8 mouse cellular contexts compared by ENCODE assay signal in the genomic region with DNA sequence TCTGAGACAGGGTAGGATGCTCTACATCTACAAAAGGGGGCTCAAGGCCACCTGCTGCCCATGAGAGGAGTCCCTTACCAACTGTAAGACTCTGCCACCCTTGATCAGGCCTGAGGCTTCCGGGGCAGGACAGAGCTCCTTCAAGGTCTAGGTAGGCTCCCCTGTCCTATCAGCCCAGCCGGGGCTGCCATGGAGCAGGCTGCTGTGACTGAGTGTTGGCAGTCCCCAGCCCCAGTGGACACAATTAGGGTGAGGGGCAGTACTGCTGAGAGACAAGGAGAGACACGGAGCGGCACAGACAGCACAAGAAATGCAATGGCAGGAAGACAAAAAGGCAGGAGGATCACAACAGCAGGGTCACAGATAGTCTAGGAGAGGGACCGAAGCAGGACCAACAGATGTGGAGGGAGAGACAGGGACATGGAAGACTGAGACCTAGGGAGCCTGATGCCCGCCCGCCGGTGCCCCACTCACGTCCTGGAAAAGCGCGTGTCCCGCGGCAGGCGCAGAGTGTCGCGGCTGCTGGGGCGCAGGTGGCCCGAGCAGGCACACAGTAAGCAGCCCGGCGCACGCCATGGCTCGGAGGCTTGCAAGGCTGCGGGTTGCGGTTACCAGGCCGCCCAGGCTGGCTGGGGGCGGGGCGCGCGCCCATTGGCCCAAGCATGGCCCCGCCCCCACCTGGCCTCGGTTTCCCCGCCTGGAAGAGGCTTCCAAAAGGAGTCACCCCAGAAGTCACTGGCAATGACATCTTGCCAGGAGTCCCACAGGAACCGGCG. TPM values are rescaled to one million over a fixed set of nuclear protein-coding genes. Genes with fewer than 3 reads are reported as not detected.
A peak's percentile ranks its signal among the peaks of the same experiment; 100 is the strongest.
DNase-seq lines count a peak whose midpoint lies in the region; ATAC-seq and TF ChIP-seq lines count a peak whose summit lies in the region.

A gene (minus strand): TSS at position 627 of the 776 bp plus-strand sequence.

- peak within 1 kb of the TSS; percentile 52 for H3K9ac ChIP-seq in forebrain, postnatal 0 days
- H3K9ac ChIP-seq in intestine, postnatal 0 days (ENCODE audit: low read depth, low read length), result no peak within 1 kb of the TSS
- H3K9ac ChIP-seq in liver, embryonic 15.5 days, result peak within 1 kb of the TSS; percentile 48

- no peaks in the 10 kb centered on the region for H3K36me3 ChIP-seq in forebrain, postnatal 0 days (ENCODE audit: insufficient read depth)
- H3K36me3 ChIP-seq in intestine, postnatal 0 days (ENCODE audit: control insufficient read depth, insufficient read depth), result peaks cover 7% of the 10 kb centered on the region; the same call in 1 of the 2 replicates
- peaks cover 30% of the 10 kb centered on the region for H3K36me3 ChIP-seq in liver, embryonic 15.5 days (replicated peaks)

- no peak for TF ChIP-seq CTCF in cerebellum, adult 2 months (IDR thresholded peaks at IDR 0.05; ENCODE audit: borderline replicate concordance, insufficient read depth, low read depth, low read length)
- TF ChIP-seq CTCF in forebrain, postnatal 0 days (IDR thresholded peaks at IDR 0.05; ENCODE audit: low read depth), result no peak
- no peak for TF ChIP-seq CTCF in intestine, postnatal 0 days (IDR thresholded peaks at IDR 0.05; ENCODE audit: low read depth)

- no peaks in the 10 kb centered on the region for H3K27me3 ChIP-seq in cerebellum, adult 2 months (ENCODE audit: control insufficient read depth, insufficient read depth, low read length)
- H3K27me3 ChIP-seq in forebrain, postnatal 0 days (ENCODE audit: insufficient read depth, low read length), result no peaks in the 10 kb centered on the region
- no peaks in the 10 kb centered on the region for H3K27me3 ChIP-seq in intestine, postnatal 0 days (replicated peaks; ENCODE audit: control insufficient read depth, insufficient read depth, low read length)
- no peaks in the 10 kb centered on the region for H3K27me3 ChIP-seq in liver, embryonic 15.5 days

- H3K4me3 ChIP-seq in cerebellum, adult 2 months (replicated peaks; ENCODE audit: insufficient read depth, low read depth, low read length), result peak within 1 kb of the TSS; percentile 75
- peak within 1 kb of the TSS; percentile 43 for H3K4me3 ChIP-seq in forebrain, postnatal 0 days (ENCODE audit: low read depth, low read length)
- H3K4me3 ChIP-seq in intestine, postnatal 0 days (ENCODE audit: low read depth, low read length), result peak within 1 kb of the TSS; percentile 17
- H3K4me3 ChIP-seq in liver, embryonic 15.5 days (replicated peaks), result peak within 1 kb of the TSS; percentile 41

- H3K4me1 ChIP-seq in cerebellum, adult 2 months (ENCODE audit: control insufficient read depth, insufficient read depth, low read length), result peaks cover 34% of the 10 kb centered on the region
- H3K4me1 ChIP-seq in forebrain, postnatal 0 days (ENCODE audit: insufficient read depth), result peaks cover 13% of the 10 kb centered on the region
- H3K4me1 ChIP-seq in intestine, postnatal 0 days (replicated peaks; ENCODE audit: control insufficient read depth, insufficient read depth, low read length), result peaks cover 7% of the 10 kb centered on the region
- peaks cover 23% of the 10 kb centered on the region for H3K4me1 ChIP-seq in liver, embryonic 15.5 days (replicated peaks)

- H3K4me2 ChIP-seq in forebrain, postnatal 0 days (ENCODE audit: low read depth), result peak within 1 kb of the TSS; percentile 73
- peak within 1 kb of the TSS; percentile 61 for H3K4me2 ChIP-seq in intestine, postnatal 0 days (replicated peaks; ENCODE audit: low read depth)
- peak within 1 kb of the TSS; percentile 75 for H3K4me2 ChIP-seq in liver, embryonic 15.5 days

- DNase-seq in layer of hippocampus, adult 11-12 months (ENCODE audit: low spot score), result peak; percentile 54
- DNase-seq in layer of hippocampus, adult 9-11 months, result no peak
- DNase-seq in cerebellum, adult 2 months, result peak; percentile 76 to 79
- DNase-seq in forebrain, postnatal 0 days, result peak; percentile 51
- DNase-seq in right cerebral cortex, adult 18-20 months, result peak; percentile 73
- no peak for DNase-seq in urinary bladder, postnatal 36 days (ENCODE audit: low spot score in 2 of 2)

- peak; percentile 77 for ATAC-seq in forebrain, postnatal 0 days
- ATAC-seq in intestine, postnatal 0 days, result no peak
- ATAC-seq in liver, embryonic 15.5 days (ENCODE audit: insufficient read depth), result peak; percentile 60

- H3K27ac ChIP-seq in cerebellum, adult 2 months (ENCODE audit: insufficient read depth, low read length), result peak within 1 kb of the TSS; percentile 29
- H3K27ac ChIP-seq in forebrain, postnatal 0 days (ENCODE audit: low read depth, low read length), result no peak within 1 kb of the TSS; the same call in 1 of the 2 replicates
- H3K27ac ChIP-seq in intestine, postnatal 0 days (ENCODE audit: low read depth, low read length), result no peak within 1 kb of the TSS
- 0 out of 2 replicates have a peak within 1 kb of the TSS, but pooled peaks have one; percentile 16 for H3K27ac ChIP-seq in liver, embryonic 15.5 days (replicated peaks)

- WGBS in cerebellum, adult 2 months, result 4% methylated on average over 34 of the region's 34 CpGs
- 5% methylated on average over 34 of the region's 34 CpGs for WGBS in forebrain, postnatal 0 days
- WGBS in intestine, postnatal 0 days, result 8% methylated on average over 33 of the region's 34 CpGs
- WGBS in liver, embryonic 15.5 days (ENCODE audit: insufficient replicate concordance), result 3% methylated on average over 34 of the region's 34 CpGs

- no peaks in the 10 kb centered on the region for H3K9me3 ChIP-seq in forebrain, postnatal 0 days (ENCODE audit: low read length)
- H3K9me3 ChIP-seq in intestine, postnatal 0 days (ENCODE audit: control insufficient read depth), result no peaks in the 10 kb centered on the region
- no peaks in the 10 kb centered on the region for H3K9me3 ChIP-seq in liver, embryonic 15.5 days (replicated peaks)

- peak; percentile 59 for TF ChIP-seq POLR2A in cerebellum, adult 2 months (IDR thresholded peaks at IDR 0.05; ENCODE audit: borderline replicate concordance, insufficient read depth, low read length)

RNA-seq across cellular contexts. Expression of the gene that starts here (rescaled TPM):
- 64.1 and 77.2 TPM in 2 replicates for polyA plus RNA-seq in cerebellum, adult 2 months (2012; rRNA removed)
- total RNA-seq in forebrain, postnatal 0 days (2014; rRNA removed), result 14.5 and 16.3 TPM in 2 replicates
- polyA plus RNA-seq in forebrain, postnatal 0 days (2015; fragmentation: Nextera tagmentation; extraction: Ambion mirVana), result 14.7 and 17.2 TPM in 2 replicates
- polyA plus RNA-seq in intestine, postnatal 0 days (2015; fragmentation: Nextera tagmentation; extraction: Ambion mirVana), result 0.29 and 0.58 TPM in 2 replicates
- polyA plus RNA-seq in liver, embryonic 15.5 days (2015; fragmentation: Nextera tagmentation; extraction: Ambion mirVana), result 0.40 and 0.71 TPM in 2 replicates

Comparison
In these comparisons a context has a peak if more than half of its experiments do, and no peak if none do; other contexts are left out.
1. DNase-seq: peak in layer of hippocampus, adult 11-12 months (single experiment), cerebellum, adult 2 months (2 of 2), forebrain, postnatal 0 days (single experiment) and right cerebral cortex, adult 18-20 months (single experiment); none in layer of hippocampus, adult 9-11 months (single experiment) and urinary bladder, postnatal 36 days (0 of 2).
2. Peak in ATAC-seq, H3K4me3 ChIP-seq, H3K27ac ChIP-seq, H3K9ac ChIP-seq and H3K4me2 ChIP-seq in liver, embryonic 15.5 days; RNA of the gene not detected or under 1 TPM.
3. H3K4me3 ChIP-seq: peak in every context shown above with its lines; median percentile 75 in cerebellum, adult 2 months; 43 in forebrain, postnatal 0 days; 41 in liver, embryonic 15.5 days; 17 in intestine, postnatal 0 days.
4. Peak in every context shown above with its lines, with median percentiles within 50 percentile points of each other: H3K4me2 ChIP-seq.